Mouse (Mus musculus) stomach, embryonic 15.5 days (tissue): Measurements from ENCODE around the gene Dcst2. TPM values are rescaled to one million over a fixed set of nuclear protein-coding genes. Genes with fewer than 3 reads are reported as not detected.
A peak's percentile ranks its signal among the peaks of the same experiment; 100 is the strongest.

Source experiments
- ATAC-seq: fragments of 200-750 bp; cut with Nextera tagmentation; 2 replicates; pipeline ENCODE4 v1.8.0; 2017; ENCODE audit warnings: low read depth, moderate number of reproducible peaks, moderate TSS enrichment; ENCODE audit not compliant: insufficient read depth, low FRiP score
- H3K27ac ChIP-seq: fragments of 300-500 bp; sonication (generic); 2 replicates; pipeline ENCODE4 v1.5.1; 2015; ENCODE audit warnings: mild to moderate bottlenecking, inconsistent platforms
- H3K27me3 ChIP-seq: fragments of 300-500 bp; sonication (generic); replicated peaks from 2 replicates; pipeline ENCODE4 v1.6.1; 2015; ENCODE audit warnings: inconsistent platforms
- H3K36me3 ChIP-seq: fragments of 300-500 bp; sonication (generic); 2 replicates; pipeline ENCODE4 v1.6.1; 2015; ENCODE audit warnings: inconsistent platforms
- H3K4me1 ChIP-seq: fragments of 300-500 bp; sonication (generic); 2 replicates; pipeline ENCODE4 v1.6.1; 2015; ENCODE audit warnings: inconsistent platforms
- H3K4me2 ChIP-seq: fragments of 300-500 bp; sonication (generic); 2 replicates; pipeline ENCODE4 v1.6.1; 2015; ENCODE audit warnings: mild to moderate bottlenecking, inconsistent platforms
- H3K4me3 ChIP-seq: fragments of 300-500 bp; sonication (generic); replicated peaks from 2 replicates; pipeline ENCODE4 v1.5.1; 2015; ENCODE audit warnings: inconsistent platforms
- H3K9ac ChIP-seq: fragments of 300-500 bp; sonication (generic); 2 replicates; pipeline ENCODE4 v1.6.1; 2015; ENCODE audit warnings: inconsistent platforms
- H3K9me3 ChIP-seq: fragments of 300-500 bp; sonication (generic); 2 replicates; pipeline ENCODE4 v1.6.1; 2016; ENCODE audit warnings: inconsistent platforms
- WGBS: fragments of 180-500 bp; shearing (Covaris S2); methylation state at CpG from one replicate; pipeline ENCODE4 v1.1.7; 2015; 5-methylcytosine and 5-hydroxymethylcytosine counted together
- polyA plus RNA-seq: library from polyadenylated mRNA; unstranded; fragments of >200 nt; fragmentation: Nextera tagmentation; extraction: Ambion mirVana; gene quantifications from 2 replicates; pipeline ENCODE4 v1.2.1, GENCODE M21; 2015

Dcst2 gene
- 0.30 and 0.67 TPM in 2 replicates for polyA plus RNA-seq

- Histone ChIP-seq H3K4me3 (no peak within 1 kb of the TSS), H3K4me2 (no peak within 1 kb of the TSS), H3K9me3 (no peaks in the 10 kb centered on the region), H3K4me1 (0 out of 2 replicates have a peak, but pooled peaks cover 3% of the 10 kb centered on the region), H3K36me3 (no peaks in the 10 kb centered on the region), H3K27ac (no peak within 1 kb of the TSS), H3K9ac (no peak within 1 kb of the TSS), H3K27me3 (no peaks in the 10 kb centered on the region)
- ATAC-seq: no peak
- WGBS: 80% methylated on average over 7 of the region's 7 CpGs
Observed at GRCm38 (mm10) chr3:89361675-89362074, at the start of gene Dcst2. Gene Dcst2 (plus strand): TSS chr3:89361975.

- H3K27me3 ChIP-seq: peaks cover 17% of the 10 kb centered on the region
- peak; percentile 28; the same call in 1 of the 2 replicates for ATAC-seq
- H3K4me2 ChIP-seq: no peak overlapping the region
- H3K4me1 ChIP-seq: peaks cover 34% of the 10 kb centered on the region
- H3K9me3 ChIP-seq: no peaks in the 10 kb centered on the region
- H3K4me3 ChIP-seq: no peak overlapping the region
- H3K27ac ChIP-seq: peak overlapping the region; percentile 26; the same call in 1 of the 2 replicates
- WGBS: 65% methylated on average over 5 of the region's 5 CpGs
- H3K9ac ChIP-seq: no peak overlapping the region
- H3K36me3 ChIP-seq: no peaks in the 10 kb centered on the region
Observed at GRCm38 (mm10) chr3:89314340-89314739, 47.4 kb upstream of the Dcst2 start.

GRCm38 (mm10) chr3:89314791-89315190, 47.0 kb upstream of the Dcst2 start:
- Histone ChIP-seq H3K4me2 (peak overlapping the region; percentile 81), H3K9ac (no peak overlapping the region), H3K4me1 (peaks cover 38% of the 10 kb centered on the region), H3K27me3 (peaks cover 20% of the 10 kb centered on the region), H3K9me3 (no peaks in the 10 kb centered on the region), H3K4me3 (no peak overlapping the region), H3K27ac (no peak overlapping the region), H3K36me3 (no peaks in the 10 kb centered on the region)
- ATAC-seq: no peak
- 49% methylated on average over 2 of the region's 2 CpGs for WGBS

- H3K9ac ChIP-seq: no peak overlapping the region
- peaks cover 22% of the 10 kb centered on the region for H3K27me3 ChIP-seq
- WGBS: 7% methylated on average over 26 of the region's 26 CpGs
- no peaks in the 10 kb centered on the region for H3K36me3 ChIP-seq
- 0 out of 2 replicates have a peak, but pooled peaks have one; percentile 8 for ATAC-seq
- H3K9me3 ChIP-seq: no peaks in the 10 kb centered on the region
- peaks cover 42% of the 10 kb centered on the region for H3K4me1 ChIP-seq
- peak overlapping the region; percentile 81 for H3K4me2 ChIP-seq
- H3K27ac ChIP-seq: no peak overlapping the region
- peak overlapping the region; percentile 37 for H3K4me3 ChIP-seq
Observed at GRCm38 (mm10) chr3:89315195-89315929, 46.4 kb upstream of the Dcst2 start.

- Histone ChIP-seq H3K4me2 (peak overlapping the region; percentile 81), H3K36me3 (no peaks in the 10 kb centered on the region), H3K27ac (peak overlapping the region; percentile 31; the same call in 1 of the 2 replicates), H3K9ac (no peak overlapping the region), H3K4me1 (peaks cover 51% of the 10 kb centered on the region), H3K4me3 (peak overlapping the region; percentile 37), H3K27me3 (peaks cover 31% of the 10 kb centered on the region), H3K9me3 (no peaks in the 10 kb centered on the region)
- 12% methylated on average over 40 of the region's 40 CpGs for WGBS
- ATAC-seq: peak; percentile 68
Observed at GRCm38 (mm10) chr3:89315930-89316831, 45.6 kb upstream of the Dcst2 start.

GRCm38 (mm10) chr3:89316833-89317232, 44.9 kb upstream of the Dcst2 start:
- 0% methylated on average over 4 of the region's 4 CpGs for WGBS
- no peak overlapping the region for H3K9ac ChIP-seq

GRCm38 (mm10) chr3:89317246-89317645, 44.5 kb upstream of the Dcst2 start:
- Histone ChIP-seq H3K36me3 (no peaks in the 10 kb centered on the region), H3K4me2 (peak overlapping the region; percentile 5; the same call in 1 of the 2 replicates), H3K9ac (no peak overlapping the region), H3K27ac (no peak overlapping the region), H3K27me3 (peaks cover 35% of the 10 kb centered on the region), H3K9me3 (no peaks in the 10 kb centered on the region), H3K4me3 (no peak overlapping the region), H3K4me1 (peaks cover 61% of the 10 kb centered on the region)
- no peak for ATAC-seq
- WGBS: 59% methylated on average over 6 of the region's 6 CpGs

More at GRCm38 (mm10) chr3:89316833-89317232, 44.9 kb upstream of the Dcst2 start:
- H3K4me2 ChIP-seq: peak overlapping the region; percentile 81
- peak overlapping the region; percentile 37; the same call in 1 of the 2 replicates for H3K4me3 ChIP-seq
- no peaks in the 10 kb centered on the region for H3K9me3 ChIP-seq
- H3K4me1 ChIP-seq: peaks cover 57% of the 10 kb centered on the region
- H3K27me3 ChIP-seq: peaks cover 35% of the 10 kb centered on the region
- no peak overlapping the region for H3K27ac ChIP-seq
- no peaks in the 10 kb centered on the region for H3K36me3 ChIP-seq
- ATAC-seq: peak; percentile 20; the same call in 1 of the 2 replicates

GRCm38 (mm10) chr3:89318316-89318715, 43.5 kb upstream of the Dcst2 start:
- WGBS: 68% methylated on average over 8 of the region's 8 CpGs
- H3K9ac ChIP-seq: no peak overlapping the region
- ATAC-seq: no peak

GRCm38 (mm10) chr3:89318971-89319590, 42.7 kb upstream of the Dcst2 start:
- Histone ChIP-seq H3K9ac (no peak overlapping the region), H3K4me1 (peaks cover 68% of the 10 kb centered on the region), H3K4me3 (peak overlapping the region; percentile 59), H3K27ac (no peak overlapping the region), H3K4me2 (peak overlapping the region; percentile 98), H3K36me3 (no peaks in the 10 kb centered on the region), H3K27me3 (peaks cover 35% of the 10 kb centered on the region), H3K9me3 (no peaks in the 10 kb centered on the region)
- WGBS: 19% methylated on average over 21 of the region's 21 CpGs
- no peak for ATAC-seq

More at GRCm38 (mm10) chr3:89318316-89318715, 43.5 kb upstream of the Dcst2 start:
- no peaks in the 10 kb centered on the region for H3K9me3 ChIP-seq
- no peak overlapping the region for H3K27ac ChIP-seq
- no peak overlapping the region for H3K4me3 ChIP-seq
- H3K27me3 ChIP-seq: peaks cover 35% of the 10 kb centered on the region
- no peak overlapping the region for H3K4me2 ChIP-seq
- H3K4me1 ChIP-seq: peaks cover 68% of the 10 kb centered on the region
- H3K36me3 ChIP-seq: no peaks in the 10 kb centered on the region

GRCm38 (mm10) chr3:89319591-89320350, 42.0 kb upstream of the Dcst2 start:
- peaks cover 65% of the 10 kb centered on the region for H3K4me1 ChIP-seq
- no peaks in the 10 kb centered on the region for H3K9me3 ChIP-seq
- peak overlapping the region; percentile 14; the same call in 1 of the 2 replicates for H3K9ac ChIP-seq
- peak overlapping the region; percentile 98 for H3K4me2 ChIP-seq
- no peaks in the 10 kb centered on the region for H3K36me3 ChIP-seq
- peak overlapping the region; percentile 59 for H3K4me3 ChIP-seq
- no peak for ATAC-seq
- whole genome bisulfite sequencing: 1% methylated on average over 58 of the region's 58 CpGs
- H3K27ac ChIP-seq: 0 out of 2 replicates have a peak overlapping the region, but pooled peaks have one; percentile 35
- H3K27me3 ChIP-seq: peaks cover 35% of the 10 kb centered on the region
